Mouse (Mus musculus) gastrocnemius, postnatal 14 days (tissue): ENCODE results near the gene Pde4c. TPM values are rescaled to one million over a fixed set of nuclear protein-coding genes. Genes with fewer than 3 reads are reported as not detected.
A peak's percentile ranks its signal among the peaks of the same experiment; 100 is the strongest.

ENCODE experiments used
- DNase-seq: peaks from one replicate; pipeline ENCODE4 v3.0.0; 2021; ENCODE audit warnings: mixed read lengths
- intact Hi-C: fragments of 180-260 bp; cut with DNase I; formaldehyde crosslinking; loops from one replicate; pipeline ENCODE4 v1.15.1; 2025; ENCODE audit warnings: low total_unique reads
- total RNA-seq, 2 experiments: library from RNA; stranded (reverse); gene quantifications; 2 replicates each; pipeline ENCODE4 v1.2.3; 2021

The Pde4c gene
- total RNA-seq, 2 experiments from 2014 or later: 2.9 to 3.4 TPM

- intact Hi-C loops: no loop called here
- no peak for DNase-seq
Measured at GRCm38 (mm10) chr8:70715086-70715485, 8.4 kb upstream of the Pde4c start.

- intact Hi-C loops: no loop called here
- DNase-seq: no peak
Measured at GRCm38 (mm10) chr8:70716521-70717400, 6.8 kb upstream of the Pde4c start.

GRCm38 (mm10) chr8:70718297-70718696, 5.2 kb upstream of the Pde4c start, which contains the start of gene Gm3336:
TSS of gene Gm3336 (plus strand) at chr8:70718543.
- DNase-seq: peak; percentile 56
- intact Hi-C loops: no loop called here

GRCm38 (mm10) chr8:70719796-70720270, 3.7 kb upstream of the Pde4c start:
- peak; percentile 8 for DNase-seq

GRCm38 (mm10) chr8:70720739-70721138, 2.8 kb upstream of the Pde4c start:
- DNase-seq: peak; percentile 75
- intact Hi-C loops: loop anchor here (5.0 kb wide), 1 partner anchor 122 kb away; no protein-coding TSS in a partner anchor

More at GRCm38 (mm10) chr8:70719796-70720270, 3.7 kb upstream of the Pde4c start:
- intact Hi-C loops: loop anchor here (5.0 kb wide), 1 partner anchor 122 kb away; no protein-coding TSS in a partner anchor

GRCm38 (mm10) chr8:70721601-70722000, 1.9 kb upstream of the Pde4c start:
- no peak for DNase-seq
- intact Hi-C loops: loop anchor here (5.0 kb wide), 1 partner anchor 121 kb away; no protein-coding TSS in a partner anchor

GRCm38 (mm10) chr8:70724216-70724615, 696 bp downstream of the Pde4c start:
- no peak for DNase-seq
- intact Hi-C loops: loop anchor here (5.0 kb wide), 1 partner anchor 118 kb away; no protein-coding TSS in a partner anchor

- intact Hi-C loops: loop anchor here (5.0 kb wide), 1 partner anchor 41 kb away; no protein-coding TSS in a partner anchor
- DNase-seq: peak; percentile 24
Measured at GRCm38 (mm10) chr8:70725792-70726447, 2.4 kb downstream of the Pde4c start.

- no peak for DNase-seq
- intact Hi-C loops: loop anchor here (5.0 kb wide), 1 partner anchor 41 kb away; no protein-coding TSS in a partner anchor
Measured at GRCm38 (mm10) chr8:70726721-70727120, 3.2 kb downstream of the Pde4c start.

- intact Hi-C loops: loop anchor here (5.0 kb wide), 1 partner anchor 37 kb away; no protein-coding TSS in a partner anchor
- no peak for DNase-seq
Measured at GRCm38 (mm10) chr8:70729808-70730475, 6.4 kb downstream of the Pde4c start.

- peak; percentile 2 for DNase-seq
- intact Hi-C loops: no loop called here
Measured at GRCm38 (mm10) chr8:70730956-70731355, 7.4 kb downstream of the Pde4c start.

- intact Hi-C loops: no loop called here
- DNase-seq: no peak
Measured at GRCm38 (mm10) chr8:70737705-70738104, 14.2 kb downstream of the Pde4c start.

GRCm38 (mm10) chr8:70738211-70738610, 14.7 kb downstream of the Pde4c start:
- no peak for DNase-seq
- intact Hi-C loops: no loop called here

GRCm38 (mm10) chr8:70741661-70742060, 18.1 kb downstream of the Pde4c start:
- DNase-seq: no peak
- intact Hi-C loops: no loop called here

GRCm38 (mm10) chr8:70742176-70742575, 18.7 kb downstream of the Pde4c start:
- intact Hi-C loops: no loop called here
- no peak for DNase-seq

- DNase-seq: no peak
- intact Hi-C loops: no loop called here
Measured at GRCm38 (mm10) chr8:70742981-70743655, 19.6 kb downstream of the Pde4c start.

GRCm38 (mm10) chr8:70743656-70744590, 20.4 kb downstream of the Pde4c start:
- intact Hi-C loops: no loop called here
- peak; percentile 77 for DNase-seq

GRCm38 (mm10) chr8:70744806-70745205, 21.3 kb downstream of the Pde4c start:
- no peak for DNase-seq
- intact Hi-C loops: loop anchor here (5.0 kb wide), 1 partner anchor 33 kb away; no protein-coding TSS in a partner anchor
